Mouse (Mus musculus) MEL (cell line): ENCODE measurements around the gene Ttc21b. TPM values are rescaled to one million over a fixed set of nuclear protein-coding genes. Genes with fewer than 3 reads are reported as not detected.

Source experiments
- DNase-seq: peaks from one replicate; pipeline ENCODE4 v3.0.0; 2011; ENCODE audit warnings: low read depth, low spot score
- H3K27ac ChIP-seq: 2 replicates; pipeline ENCODE4 v1.5.1; 2012; ENCODE audit warnings: low read depth, mild to moderate bottlenecking, control low read depth, low read length, moderate library complexity; ENCODE audit not compliant: control insufficient read depth
- H3K27me3 ChIP-seq, 2 experiments: fragments of 150-350 bp in 1 of 2; sonication (generic) in 1 of 2; 2 replicates each; pipeline ENCODE4 v1.6.1; 2012; ENCODE audit warnings: low read length in 2 of 2, mild to moderate bottlenecking in 2 of 2, improper control_type of control experiment in 1 of 2, moderate library complexity in 1 of 2; ENCODE audit not compliant: insufficient read depth in 2 of 2, control insufficient read depth in 1 of 2
- H3K36me3 ChIP-seq, 2 experiments: 2 replicates each; pipeline ENCODE4 v1.6.1; 2012 to 2014; ENCODE audit warnings: low read length in 2 of 2, improper control_type of control experiment in 1 of 2, inconsistent platforms in 1 of 2, mild to moderate bottlenecking in 1 of 2; ENCODE audit not compliant: insufficient read depth in 2 of 2, control insufficient read depth in 1 of 2
- H3K4me1 ChIP-seq, 2 experiments: fragments of 150-350 bp in 1 of 2; sonication (generic) in 1 of 2; 2 replicates each; pipeline ENCODE4 v1.6.1; 2012; ENCODE audit warnings: low read length in 2 of 2, improper control_type of control experiment in 1 of 2, mild to moderate bottlenecking in 1 of 2; ENCODE audit not compliant: insufficient read depth in 2 of 2, control insufficient read depth in 1 of 2
- H3K4me3 ChIP-seq, 2 experiments: fragments of 150-350 bp in 1 of 2; sonication (generic) in 1 of 2; 2 replicates each; pipeline ENCODE4 v1.5.1; 2012; ENCODE audit warnings: low read depth in 2 of 2, low read length in 2 of 2, mild to moderate bottlenecking in 2 of 2, moderate library complexity in 2 of 2, control low read depth in 1 of 2, improper control_type of control experiment in 1 of 2; ENCODE audit not compliant: control insufficient read depth in 1 of 2, insufficient read depth in 1 of 2
- H3K79me2 ChIP-seq: 2 replicates; pipeline ENCODE4 v1.6.1; 2012; ENCODE audit warnings: mild to moderate bottlenecking, low read length, moderate library complexity; ENCODE audit not compliant: control insufficient read depth, poor library complexity, insufficient read depth
- H3K9ac ChIP-seq: 2 replicates; pipeline ENCODE4 v1.6.1; 2012; ENCODE audit warnings: low read depth, mild to moderate bottlenecking, control low read depth, low read length, moderate library complexity; ENCODE audit not compliant: control insufficient read depth, poor library complexity, severe bottlenecking
- H3K9me3 ChIP-seq: fragments of 150-350 bp; sonication (generic); replicated peaks from 2 replicates; pipeline ENCODE4 v1.6.1; 2012; ENCODE audit warnings: mild to moderate bottlenecking, low read length, improper control_type of control experiment, moderate library complexity; ENCODE audit not compliant: insufficient read depth
- BHLHE40 ChIP-seq: IDR thresholded peaks from 2 replicates; pipeline ENCODE4 v1.6.1; 2012; ENCODE audit warnings: low read depth, mild to moderate bottlenecking, inconsistent platforms, low read length, improper control_type of control experiment, borderline replicate concordance
- CHD1 ChIP-seq: IDR thresholded peaks from 2 replicates; pipeline ENCODE4 v1.6.1; 2012; ENCODE audit warnings: low read depth, mild to moderate bottlenecking, inconsistent platforms, low read length, improper control_type of control experiment
- CTCF ChIP-seq, 3 experiments: IDR thresholded peaks in 2 of 3; conservative IDR thresholded peaks in 1 of 3; 2 replicates each; pipeline ENCODE4 v1.5.1; 2011 to 2012; ENCODE audit warnings: low read length in 3 of 3, low read depth in 2 of 3, mild to moderate bottlenecking in 2 of 3, improper control_type of control experiment in 1 of 3, inconsistent platforms in 1 of 3, mixed read lengths in 1 of 3, moderate library complexity in 1 of 3; ENCODE audit not compliant: control insufficient read depth in 1 of 3, insufficient read depth in 1 of 3, poor library complexity in 1 of 3, severe bottlenecking in 1 of 3
- E2F4 ChIP-seq: IDR thresholded peaks from 2 replicates; pipeline ENCODE4 v1.6.1; 2011; ENCODE audit warnings: low read depth, low read length, improper control_type of control experiment, borderline replicate concordance
- ELF1 ChIP-seq: IDR thresholded peaks from 2 replicates; pipeline ENCODE4 v1.6.1; 2014; ENCODE audit warnings: low read depth, mild to moderate bottlenecking, inconsistent platforms, low read length, improper control_type of control experiment, moderate library complexity
- GABPA ChIP-seq: IDR thresholded peaks from 2 replicates; pipeline ENCODE4 v1.6.1; 2012; ENCODE audit warnings: low read depth, mild to moderate bottlenecking, inconsistent platforms, low read length, improper control_type of control experiment, moderate library complexity
- GATA1 ChIP-seq: IDR thresholded peaks from 2 replicates; pipeline ENCODE4 v1.6.1; 2011; ENCODE audit warnings: low read depth, low read length, improper control_type of control experiment
- KAT2A ChIP-seq: conservative IDR thresholded peaks from 2 replicates; pipeline ENCODE4 v1.6.1; 2012; ENCODE audit warnings: low read depth, low read length, improper control_type of control experiment, inconsistent platforms
- MAX ChIP-seq: IDR thresholded peaks from 2 replicates; pipeline ENCODE4 v1.6.1; 2011; ENCODE audit warnings: low read length, improper control_type of control experiment
- MAZ ChIP-seq: IDR thresholded peaks from 2 replicates; pipeline ENCODE4 v1.6.1; 2012; ENCODE audit warnings: low read depth, mild to moderate bottlenecking, inconsistent platforms, low read length, improper control_type of control experiment
- MXI1 ChIP-seq: IDR thresholded peaks from 2 replicates; pipeline ENCODE4 v1.6.1; 2011; ENCODE audit warnings: mild to moderate bottlenecking, low read depth, low read length, improper control_type of control experiment
- MYB ChIP-seq: IDR thresholded peaks from 2 replicates; pipeline ENCODE4 v1.6.1; 2011; ENCODE audit warnings: mild to moderate bottlenecking, low read depth, low read length, improper control_type of control experiment
- NELFE ChIP-seq: IDR thresholded peaks from 2 replicates; pipeline ENCODE4 v1.6.1; 2011; ENCODE audit warnings: low read depth, low read length, improper control_type of control experiment
- NRF1 ChIP-seq: IDR thresholded peaks from 2 replicates; pipeline ENCODE4 v1.6.1; 2014; ENCODE audit warnings: low read depth, mild to moderate bottlenecking, inconsistent platforms, low read length, improper control_type of control experiment, moderate library complexity; ENCODE audit not compliant: poor library complexity, insufficient read depth, severe bottlenecking
- POLR2AphosphoS5 ChIP-seq: IDR thresholded peaks from 2 replicates; pipeline ENCODE4 v1.6.1; 2012; ENCODE audit warnings: low read depth, borderline replicate concordance, mild to moderate bottlenecking, inconsistent platforms, low read length, moderate library complexity, mixed read lengths
- SMC3 ChIP-seq: IDR thresholded peaks from 2 replicates; pipeline ENCODE4 v1.6.1; 2011; ENCODE audit warnings: low read depth, low read length, improper control_type of control experiment
- TAL1 ChIP-seq: IDR thresholded peaks from 2 replicates; pipeline ENCODE4 v1.6.1; 2012; ENCODE audit warnings: mild to moderate bottlenecking, inconsistent platforms, low read length, moderate library complexity, mixed read lengths
- TBP ChIP-seq: IDR thresholded peaks from 2 replicates; pipeline ENCODE4 v1.8.0; 2011; ENCODE audit warnings: low read depth, low read length, improper control_type of control experiment
- USF1 ChIP-seq: IDR thresholded peaks from 2 replicates; pipeline ENCODE4 v1.6.1; 2014; ENCODE audit warnings: low read depth, mild to moderate bottlenecking, inconsistent platforms, low read length, improper control_type of control experiment, moderate library complexity
- USF2 ChIP-seq, 2 experiments: IDR thresholded peaks; 2 replicates each; pipeline ENCODE4 v1.6.1; 2011 to 2012; ENCODE audit warnings: improper control_type of control experiment in 2 of 2, low read length in 2 of 2, borderline replicate concordance in 1 of 2, inconsistent platforms in 1 of 2, low read depth in 1 of 2, mild to moderate bottlenecking in 1 of 2; ENCODE audit not compliant: insufficient read depth in 1 of 2
- ZC3H11A ChIP-seq: IDR thresholded peaks from 2 replicates; pipeline ENCODE4 v1.6.1; 2012; ENCODE audit warnings: low read depth, mild to moderate bottlenecking, inconsistent platforms, low read length, improper control_type of control experiment
- ZKSCAN1 ChIP-seq: IDR thresholded peaks from 2 replicates; pipeline ENCODE4 v1.6.1; 2012; ENCODE audit warnings: low read depth, mild to moderate bottlenecking, inconsistent platforms, low read length, improper control_type of control experiment, moderate library complexity
- ZMIZ1 ChIP-seq: IDR thresholded peaks from 2 replicates; pipeline ENCODE4 v1.6.1; 2012; ENCODE audit warnings: low read depth, mild to moderate bottlenecking, inconsistent platforms, low read length, improper control_type of control experiment, moderate library complexity
- ZNF384 ChIP-seq: IDR thresholded peaks from 2 replicates; pipeline ENCODE4 v1.6.1; 2012; ENCODE audit warnings: low read depth, mild to moderate bottlenecking, inconsistent platforms, low read length, improper control_type of control experiment
- polyA plus RNA-seq, 2 experiments: library from polyadenylated mRNA; stranded (reverse) in 1 of 2; unstranded in 1 of 2; fragments of >175 nt in 1 of 2; fragments of >200 nt in 1 of 2; gene quantifications; 2 replicates each; pipeline versions ENCODE4 v1.2.1 to v1.2.4; 2012; ENCODE audit warnings: low replicate concordance in 2 of 2, low read depth in 1 of 2; ENCODE audit not compliant: insufficient read length in 2 of 2, insufficient read depth in 1 of 2, missing spikeins in 1 of 2
- total RNA-seq: library from RNA; depleted of rRNA; stranded (reverse); fragments of 300-350 nt; gene quantifications from 2 replicates; pipeline ENCODE4 v1.2.3, GENCODE M21; 2012

Gene Ttc21b
- total and polyA plus RNA-seq, 3 experiments = not detected

DNA sequence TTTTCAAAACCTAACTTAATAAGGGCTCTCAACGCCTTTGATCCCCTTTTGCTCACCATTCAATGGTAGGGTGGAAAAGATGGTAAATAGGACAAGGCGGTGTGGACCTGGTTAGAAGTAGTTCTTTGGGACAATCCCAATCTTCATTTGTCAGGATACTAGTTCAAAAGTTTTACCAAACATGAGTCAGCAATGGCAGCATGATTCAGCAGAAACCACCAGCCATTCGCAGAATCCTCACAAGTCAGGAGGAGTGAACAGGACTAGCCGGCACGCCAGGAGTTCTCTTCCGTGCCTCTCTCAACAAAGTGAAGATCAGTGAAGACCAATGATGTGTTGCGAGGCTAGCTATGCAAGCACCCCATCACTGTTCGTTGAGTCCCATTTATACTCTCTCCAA lies 91.4 kb downstream of the Ttc21b start:
- Histone ChIP-seq H3K4me3 (no peak overlapping the region), H3K27me3 (no peaks in the 10 kb centered on the region), H3K4me1 (no peaks in the 10 kb centered on the region), H3K27ac (no peak overlapping the region), H3K9ac (no peak overlapping the region), H3K36me3 (no peaks in the 10 kb centered on the region), H3K79me2 (no peaks in the 10 kb centered on the region), H3K9me3 (no peaks in the 10 kb centered on the region)
- TF ChIP-seq GABPA (no peak), NELFE (no peak), GATA1 (no peak), USF2 (IDR thresholded peaks at IDR 0.05; ENCODE audit: borderline replicate concordance in 1 of 2, insufficient read depth in 1 of 2, low read depth in 1 of 2, low read length in 2 of 2) (no peak), ZKSCAN1 (no peak), MYB (no peak), MXI1 (no peak), E2F4 (no peak), TAL1 (no peak), ZNF384 (no peak), TBP (no peak), CTCF (IDR thresholded peaks at IDR 0.05 in 2 of 3, conservative IDR thresholded peaks at IDR 0.05 in 1 of 3; ENCODE audit: control insufficient read depth in 1 of 3, insufficient read depth in 1 of 3, low read depth in 2 of 3, low read length in 3 of 3, poor library complexity in 1 of 3, severe bottlenecking in 1 of 3) (no peak), USF1 (no peak), MAX (no peak), KAT2A (no peak), CHD1 (no peak), ELF1 (no peak), ZC3H11A (no peak), BHLHE40 (no peak), ZMIZ1 (no peak)
- DNase-seq = no peak

DNA sequence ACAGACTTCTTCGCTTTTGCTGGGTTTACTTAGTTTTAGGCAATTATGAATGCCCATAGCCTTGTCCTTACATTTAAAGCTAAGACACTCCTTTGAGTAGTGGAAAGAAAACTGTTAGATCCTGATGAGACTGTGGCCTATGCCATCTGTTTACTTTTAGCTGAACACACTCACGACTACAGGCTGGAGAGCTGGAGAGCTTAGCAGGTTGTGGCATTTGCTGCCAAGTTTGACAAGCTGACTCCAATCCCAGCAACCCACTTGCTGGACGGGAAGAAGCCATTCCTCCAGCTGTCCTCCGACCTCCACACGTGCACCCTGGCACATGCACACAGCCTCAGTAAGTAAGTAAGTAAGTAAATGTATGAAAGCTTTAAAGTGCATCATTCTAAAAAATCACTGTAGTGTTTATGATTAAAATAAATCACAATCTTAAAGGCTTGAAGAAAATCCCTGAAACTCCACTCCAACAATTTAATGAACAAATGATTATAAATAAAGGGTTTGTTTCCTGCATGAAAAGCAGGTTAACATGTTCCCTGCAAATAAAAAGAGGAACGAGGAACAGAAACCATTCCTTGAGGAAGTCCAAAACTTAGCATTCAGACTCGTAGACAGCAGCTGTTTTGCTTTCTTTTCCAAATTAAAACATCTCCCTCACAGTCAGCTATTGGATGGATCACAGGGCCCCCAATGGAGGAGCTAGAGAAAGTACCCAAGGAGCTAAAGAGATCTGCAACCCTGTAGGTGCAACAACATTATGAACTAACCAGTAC lies 98.1 kb downstream of the Ttc21b start:
- Histone ChIP-seq H3K9ac (no peak overlapping the region), H3K9me3 (no peaks in the 10 kb centered on the region), H3K79me2 (no peaks in the 10 kb centered on the region), H3K27me3 (no peaks in the 10 kb centered on the region), H3K4me3 (no peak overlapping the region), H3K27ac (no peak overlapping the region), H3K4me1 (no peaks in the 10 kb centered on the region), H3K36me3 (no peaks in the 10 kb centered on the region)
- DNase-seq = no peak
- no peak for TF ChIP-seq POLR2AphosphoS5
- no peak for TF ChIP-seq SMC3
- no peak for TF ChIP-seq USF1
- TF ChIP-seq ZNF384 = no peak
- no peak for TF ChIP-seq MAX
- no peak for TF ChIP-seq NRF1
- TF ChIP-seq MAZ = no peak
